Mouse (Mus musculus): ENCODE measurements around the gene Zc3h4. TPM values are rescaled to one million over a fixed set of nuclear protein-coding genes. Genes with fewer than 3 reads are reported as not detected.

Zc3h4 gene
- total RNA-seq, 1 experiment from 2014 or later = 53.3 TPM

GRCm38 (mm10) chr7:16465160-16465559 lies 64.5 kb downstream of the Zc3h4 start:
- peak in 1 of 2 experiments; percentile 49; a peak in 1 of 4 replicates for ATAC-seq (replicated peaks in 1 of 2; ENCODE audit: insufficient read depth in 1 of 2, low FRiP score in 2 of 2, low TSS enrichment in 1 of 2, low read depth in 1 of 2, poor library complexity in 2 of 2, severe bottlenecking in 2 of 2)

- ATAC-seq (replicated peaks in 1 of 2; ENCODE audit: insufficient read depth in 1 of 2, low FRiP score in 2 of 2, low TSS enrichment in 1 of 2, low read depth in 1 of 2, poor library complexity in 2 of 2, severe bottlenecking in 2 of 2) = no peak
Measured at GRCm38 (mm10) chr7:16465568-16465967, 64.9 kb downstream of the Zc3h4 start.

GRCm38 (mm10) chr7:16466565-16466964 lies 65.9 kb downstream of the Zc3h4 start:
- no peak for ATAC-seq (replicated peaks in 1 of 2; ENCODE audit: insufficient read depth in 1 of 2, low FRiP score in 2 of 2, low TSS enrichment in 1 of 2, low read depth in 1 of 2, poor library complexity in 2 of 2, severe bottlenecking in 2 of 2)

- no peak for ATAC-seq (replicated peaks in 1 of 2; ENCODE audit: insufficient read depth in 1 of 2, low FRiP score in 2 of 2, low TSS enrichment in 1 of 2, low read depth in 1 of 2, poor library complexity in 2 of 2, severe bottlenecking in 2 of 2)
Measured at GRCm38 (mm10) chr7:16468115-16468514, 67.4 kb downstream of the Zc3h4 start.

- no peak for ATAC-seq (replicated peaks in 1 of 2; ENCODE audit: insufficient read depth in 1 of 2, low FRiP score in 2 of 2, low TSS enrichment in 1 of 2, low read depth in 1 of 2, poor library complexity in 2 of 2, severe bottlenecking in 2 of 2)
Measured at GRCm38 (mm10) chr7:16471549-16471948, 70.8 kb downstream of the Zc3h4 start.

- ATAC-seq (replicated peaks in 1 of 2; ENCODE audit: insufficient read depth in 1 of 2, low FRiP score in 2 of 2, low TSS enrichment in 1 of 2, low read depth in 1 of 2, poor library complexity in 2 of 2, severe bottlenecking in 2 of 2) = no peak
Measured at GRCm38 (mm10) chr7:16472116-16472709, 71.5 kb downstream of the Zc3h4 start.

- no peak for ATAC-seq (replicated peaks in 1 of 2; ENCODE audit: insufficient read depth in 1 of 2, low FRiP score in 2 of 2, low TSS enrichment in 1 of 2, low read depth in 1 of 2, poor library complexity in 2 of 2, severe bottlenecking in 2 of 2)
Measured at GRCm38 (mm10) chr7:16473847-16474246, 73.1 kb downstream of the Zc3h4 start.

GRCm38 (mm10) chr7:16474445-16474844 lies 73.7 kb downstream of the Zc3h4 start:
- no peak for ATAC-seq (replicated peaks in 1 of 2; ENCODE audit: insufficient read depth in 1 of 2, low FRiP score in 2 of 2, low TSS enrichment in 1 of 2, low read depth in 1 of 2, poor library complexity in 2 of 2, severe bottlenecking in 2 of 2)

- no peak for ATAC-seq (replicated peaks in 1 of 2; ENCODE audit: insufficient read depth in 1 of 2, low FRiP score in 2 of 2, low TSS enrichment in 1 of 2, low read depth in 1 of 2, poor library complexity in 2 of 2, severe bottlenecking in 2 of 2)
Measured at GRCm38 (mm10) chr7:16475321-16475720, 74.6 kb downstream of the Zc3h4 start.

GRCm38 (mm10) chr7:16475764-16476599 lies 75.3 kb downstream of the Zc3h4 start:
- no peak for ATAC-seq (replicated peaks in 1 of 2; ENCODE audit: insufficient read depth in 1 of 2, low FRiP score in 2 of 2, low TSS enrichment in 1 of 2, low read depth in 1 of 2, poor library complexity in 2 of 2, severe bottlenecking in 2 of 2)

GRCm38 (mm10) chr7:16476600-16476989 lies 75.9 kb downstream of the Zc3h4 start:
- ATAC-seq (replicated peaks in 1 of 2; ENCODE audit: insufficient read depth in 1 of 2, low FRiP score in 2 of 2, low TSS enrichment in 1 of 2, low read depth in 1 of 2, poor library complexity in 2 of 2, severe bottlenecking in 2 of 2) = no peak

- ATAC-seq (replicated peaks in 1 of 2; ENCODE audit: insufficient read depth in 1 of 2, low FRiP score in 2 of 2, low TSS enrichment in 1 of 2, low read depth in 1 of 2, poor library complexity in 2 of 2, severe bottlenecking in 2 of 2) = no peak
Measured at GRCm38 (mm10) chr7:16477628-16478027, 76.9 kb downstream of the Zc3h4 start, which contains the start of gene Npas1. Gene Npas1, minus strand, starts transcription at chr7:16477728.

Other genes starting within 250 kb of the Zc3h4 start
- 1.6 and 3.4 TPM in 2 replicates for gene Meis3, start 225.8 kb upstream of the Zc3h4 start, total RNA-seq (2017)
- 8.8 and 9.7 TPM in 2 replicates for gene Dhx34, start 178.9 kb upstream of the Zc3h4 start, total RNA-seq (2017)
- 1.2 and 1.3 TPM in 2 replicates for gene C5ar2, start 156.8 kb upstream of the Zc3h4 start, total RNA-seq (2017)
- 4.1 and 5.1 TPM in 2 replicates for gene C5ar1, start 141.4 kb upstream of the Zc3h4 start, total RNA-seq (2017)
- 14.0 and 14.3 TPM in 2 replicates for gene Inafm1, start 127.3 kb upstream of the Zc3h4 start, total RNA-seq (2017)
- gene Ccdc9, start 114.1 kb upstream of the Zc3h4 start, total RNA-seq (2017) = 80.8 and 153 TPM in 2 replicates
- 1.8 and 4.1 TPM in 2 replicates for gene Bbc3, start 92.5 kb upstream of the Zc3h4 start, total RNA-seq (2017)
- gene Sae1, start 13.1 kb upstream of the Zc3h4 start, total RNA-seq (2017) = 316 and 403 TPM in 2 replicates
- 6.1 and 11.9 TPM in 2 replicates for gene Tmem160, start 51.9 kb downstream of the Zc3h4 start, total RNA-seq (2017)
- not detected in 2 replicates for gene Npas1, start 76.8 kb downstream of the Zc3h4 start, total RNA-seq (2017)
- gene Arhgap35, start 214.1 kb downstream of the Zc3h4 start, total RNA-seq (2017) = 16.3 and 16.8 TPM in 2 replicates